Mouse (Mus musculus) spleen, adult 2 months (tissue): Measurements from ENCODE around the gene Wdr13.

Experiments used
- CTCF ChIP-seq: fragments of 200-500 bp; IDR thresholded peaks from 2 replicates; pipeline ENCODE4 v1.5.1; 2011; ENCODE audit warnings: mild to moderate bottlenecking, inconsistent platforms; ENCODE audit not compliant: insufficient read depth, insufficient read length, insufficient replicate concordance; ENCODE audit errors: extremely low read depth
- POLR2A ChIP-seq: fragments of 200-500 bp; IDR thresholded peaks from 2 replicates; pipeline ENCODE4 v1.6.1; 2011; ENCODE audit warnings: low read depth, low read length, inconsistent platforms

GRCm38 (mm10) chrX:8073881-8074429 is 58.7 kb downstream of the Wdr13 start:
- TF ChIP-seq POLR2A (no peak), CTCF (no peak)
